ENCODE assay signal across 8 mouse cellular contexts in genomic region chr4:152257070-152257469, GRCm38 (mm10). TPM values are rescaled to one million over a fixed set of nuclear protein-coding genes. Genes with fewer than 3 reads are reported as not detected.
A peak's percentile ranks its signal among the peaks of the same experiment; 100 is the strongest.
DNase-seq lines count a peak whose midpoint lies in the region; ATAC-seq and TF ChIP-seq lines count a peak whose summit lies in the region.

No protein-coding gene starts in this region.

- WGBS in forebrain, embryonic 15.5 days: 41% methylated on average over 6 of the region's 6 CpGs
- WGBS in forebrain, embryonic 10.5 days: 80% methylated on average over 6 of the region's 6 CpGs
- WGBS in bone marrow, adult 2 months: 49% methylated on average over 6 of the region's 6 CpGs
- 27% methylated on average over 6 of the region's 6 CpGs for WGBS in lung, embryonic 15.5 days
- 28% methylated on average over 6 of the region's 6 CpGs for WGBS in stomach, postnatal 0 days
- WGBS in midbrain, embryonic 13.5 days: 74% methylated on average over 6 of the region's 6 CpGs

- no peak overlapping the region for H3K9ac ChIP-seq in forebrain, embryonic 15.5 days (replicated peaks)
- no peak overlapping the region for H3K9ac ChIP-seq in lung, embryonic 15.5 days
- H3K9ac ChIP-seq in stomach, postnatal 0 days (ENCODE audit: low read length): no peak overlapping the region
- no peak overlapping the region for H3K9ac ChIP-seq in midbrain, embryonic 13.5 days (replicated peaks)

- TF ChIP-seq POLR2A in bone marrow, adult 2 months (IDR thresholded peaks at IDR 0.05; ENCODE audit: borderline replicate concordance, control insufficient read depth, low read depth, low read length): no peak

- no peaks in the 10 kb centered on the region for H3K9me3 ChIP-seq in forebrain, embryonic 15.5 days
- no peaks in the 10 kb centered on the region for H3K9me3 ChIP-seq in forebrain, embryonic 10.5 days
- H3K9me3 ChIP-seq in lung, embryonic 15.5 days: no peaks in the 10 kb centered on the region
- H3K9me3 ChIP-seq in stomach, postnatal 0 days (ENCODE audit: control insufficient read depth, low read length): no peaks in the 10 kb centered on the region
- no peaks in the 10 kb centered on the region for H3K9me3 ChIP-seq in midbrain, embryonic 13.5 days

- TF ChIP-seq CTCF in bone marrow, adult 2 months (IDR thresholded peaks at IDR 0.05; ENCODE audit: control insufficient read depth, insufficient read depth, low read length): no peak
- TF ChIP-seq CTCF in stomach, postnatal 0 days (IDR thresholded peaks at IDR 0.05; ENCODE audit: low read depth): no peak

- no peak overlapping the region for H3K4me3 ChIP-seq in forebrain, embryonic 15.5 days
- no peak overlapping the region for H3K4me3 ChIP-seq in forebrain, embryonic 10.5 days
- no peak overlapping the region for H3K4me3 ChIP-seq in bone marrow, adult 2 months (replicated peaks; ENCODE audit: control insufficient read depth, low read depth, low read length)
- no peak overlapping the region for H3K4me3 ChIP-seq in lung, embryonic 15.5 days
- no peak overlapping the region for H3K4me3 ChIP-seq in stomach, postnatal 0 days (ENCODE audit: low read depth, low read length)
- H3K4me3 ChIP-seq in midbrain, embryonic 13.5 days (replicated peaks): no peak overlapping the region

- no peaks in the 10 kb centered on the region for H3K36me3 ChIP-seq in forebrain, embryonic 15.5 days
- H3K36me3 ChIP-seq in forebrain, embryonic 10.5 days (replicated peaks): peaks cover 27% of the 10 kb centered on the region
- H3K36me3 ChIP-seq in lung, embryonic 15.5 days: no peaks in the 10 kb centered on the region
- H3K36me3 ChIP-seq in stomach, postnatal 0 days (ENCODE audit: control insufficient read depth, insufficient read depth, low read length): no peaks in the 10 kb centered on the region; the same call in 1 of the 2 replicates
- peaks cover 36% of the 10 kb centered on the region for H3K36me3 ChIP-seq in midbrain, embryonic 13.5 days

- peaks cover 16% of the 10 kb centered on the region for H3K4me1 ChIP-seq in forebrain, embryonic 15.5 days
- peaks cover 18% of the 10 kb centered on the region for H3K4me1 ChIP-seq in forebrain, embryonic 10.5 days
- no peaks in the 10 kb centered on the region for H3K4me1 ChIP-seq in bone marrow, adult 2 months (ENCODE audit: control insufficient read depth, insufficient read depth, low read length)
- peaks cover 21% of the 10 kb centered on the region; the same call in 1 of the 2 replicates for H3K4me1 ChIP-seq in lung, embryonic 15.5 days
- no peaks in the 10 kb centered on the region for H3K4me1 ChIP-seq in stomach, postnatal 0 days (replicated peaks; ENCODE audit: control insufficient read depth, insufficient read depth)
- peaks cover 4% of the 10 kb centered on the region; the same call in 1 of the 2 replicates for H3K4me1 ChIP-seq in midbrain, embryonic 13.5 days (replicated peaks)

- H3K27ac ChIP-seq in forebrain, embryonic 15.5 days (replicated peaks): no peak overlapping the region
- H3K27ac ChIP-seq in forebrain, embryonic 10.5 days: no peak overlapping the region
- H3K27ac ChIP-seq in bone marrow, adult 2 months (ENCODE audit: control insufficient read depth, insufficient read depth, low read depth, low read length, poor library complexity): peak overlapping the region; percentile 1; the same call in 1 of the 2 replicates
- H3K27ac ChIP-seq in lung, embryonic 15.5 days: peak overlapping the region; percentile 43
- H3K27ac ChIP-seq in stomach, postnatal 0 days (replicated peaks): no peak overlapping the region
- H3K27ac ChIP-seq in midbrain, embryonic 13.5 days: no peak overlapping the region

- H3K4me2 ChIP-seq in forebrain, embryonic 15.5 days (replicated peaks): no peak overlapping the region
- H3K4me2 ChIP-seq in lung, embryonic 15.5 days: no peak overlapping the region
- H3K4me2 ChIP-seq in stomach, postnatal 0 days (replicated peaks; ENCODE audit: low read depth): no peak overlapping the region
- H3K4me2 ChIP-seq in midbrain, embryonic 13.5 days (replicated peaks): no peak overlapping the region

- H3K27me3 ChIP-seq in forebrain, embryonic 15.5 days: no peaks in the 10 kb centered on the region
- no peaks in the 10 kb centered on the region for H3K27me3 ChIP-seq in forebrain, embryonic 10.5 days (ENCODE audit: poor library complexity, severe bottlenecking)
- no peaks in the 10 kb centered on the region for H3K27me3 ChIP-seq in lung, embryonic 15.5 days
- no peaks in the 10 kb centered on the region for H3K27me3 ChIP-seq in stomach, postnatal 0 days (ENCODE audit: control insufficient read depth, insufficient read depth, low read length)
- H3K27me3 ChIP-seq in midbrain, embryonic 13.5 days: no peaks in the 10 kb centered on the region

- TF ChIP-seq EP300 in stomach, postnatal 0 days (optimal IDR thresholded peaks at IDR 0.05): no peak

- no peak for DNase-seq in forebrain, embryonic 10.5 days (ENCODE audit: extremely low spot score, low spot score)
- DNase-seq in frontal cortex, postnatal 14 days (ENCODE audit: low spot score in 2 of 2): peak; percentile 61 to 64
- peak; percentile 86 for DNase-seq in heart, postnatal 4 days
- DNase-seq in stomach, postnatal 0 days (ENCODE audit: low spot score): no peak

- ATAC-seq in forebrain, embryonic 15.5 days (replicated peaks): peak; percentile 57
- peak; percentile 64; the same call in 1 of the 2 replicates for ATAC-seq in lung, embryonic 15.5 days (ENCODE audit: borderline replicate concordance, extremely low read depth, low FRiP score, low TSS enrichment)
- ATAC-seq in stomach, postnatal 0 days (ENCODE audit: low FRiP score, low TSS enrichment): peak; percentile 30; the same call in 1 of the 2 replicates
- ATAC-seq in midbrain, embryonic 13.5 days: no peak

RNA-seq across cellular contexts. Expression of gene Gpr153, which starts 17.0 kb away (rescaled TPM):
- 5.7 and 6.3 TPM in 2 replicates for polyA plus RNA-seq in forebrain, embryonic 15.5 days (2015; fragmentation: Nextera tagmentation; extraction: Ambion mirVana)
- 2.5 and 3.0 TPM in 2 replicates for polyA plus RNA-seq in forebrain, embryonic 10.5 days (2016; fragmentation: Nextera tagmentation; extraction: Ambion mirVana)
- 1.4 and 4.1 TPM in 2 replicates for polyA plus RNA-seq in bone marrow, adult 2 months (2011; ENCODE audit: insufficient read depth, insufficient read length, low replicate concordance, missing spikeins)
- 10 to 100 TPM; 30.1 to 30.6 TPM for total RNA-seq in heart, postnatal 4 days (2021)
- 14.9 and 15.2 TPM in 2 replicates for polyA plus RNA-seq in lung, embryonic 15.5 days (2015; fragmentation: Nextera tagmentation; extraction: Ambion mirVana)
- polyA plus RNA-seq in stomach, postnatal 0 days (2015; fragmentation: Nextera tagmentation; extraction: Ambion mirVana): 6.9 and 8.4 TPM in 2 replicates
- polyA plus RNA-seq in midbrain, embryonic 13.5 days (2015; fragmentation: Nextera tagmentation; extraction: Ambion mirVana): 6.0 and 8.1 TPM in 2 replicates

RNA-seq across cellular contexts. Expression of gene Hes3, which starts 34.4 kb away (rescaled TPM):
- polyA plus RNA-seq in forebrain, embryonic 15.5 days (2015; fragmentation: Nextera tagmentation; extraction: Ambion mirVana): 0.09 and 0.13 TPM in 2 replicates
- 0.38 and 0.92 TPM in 2 replicates for polyA plus RNA-seq in forebrain, embryonic 10.5 days (2016; fragmentation: Nextera tagmentation; extraction: Ambion mirVana)
- polyA plus RNA-seq in bone marrow, adult 2 months (2011; ENCODE audit: insufficient read depth, insufficient read length, low replicate concordance, missing spikeins): not detected in 2 replicates
- not detected for total RNA-seq in heart, postnatal 4 days (2021)
- not detected in 2 replicates for polyA plus RNA-seq in lung, embryonic 15.5 days (2015; fragmentation: Nextera tagmentation; extraction: Ambion mirVana)
- not detected in 2 replicates for polyA plus RNA-seq in stomach, postnatal 0 days (2015; fragmentation: Nextera tagmentation; extraction: Ambion mirVana)
- 1.4 and 2.5 TPM in 2 replicates for polyA plus RNA-seq in midbrain, embryonic 13.5 days (2015; fragmentation: Nextera tagmentation; extraction: Ambion mirVana)

RNA-seq across cellular contexts. Expression of gene Icmt, which starts 40.0 kb away (rescaled TPM):
- polyA plus RNA-seq in forebrain, embryonic 15.5 days (2015; fragmentation: Nextera tagmentation; extraction: Ambion mirVana): 17.6 and 18.6 TPM in 2 replicates
- 23.3 and 26.1 TPM in 2 replicates for polyA plus RNA-seq in forebrain, embryonic 10.5 days (2016; fragmentation: Nextera tagmentation; extraction: Ambion mirVana)
- polyA plus RNA-seq in bone marrow, adult 2 months (2011; ENCODE audit: insufficient read depth, insufficient read length, low replicate concordance, missing spikeins): 5.0 and 7.8 TPM in 2 replicates
- total RNA-seq in heart, postnatal 4 days (2021): 10 to 100 TPM; 32.1 to 33.3 TPM
- polyA plus RNA-seq in lung, embryonic 15.5 days (2015; fragmentation: Nextera tagmentation; extraction: Ambion mirVana): 25.2 and 26.0 TPM in 2 replicates
- polyA plus RNA-seq in stomach, postnatal 0 days (2015; fragmentation: Nextera tagmentation; extraction: Ambion mirVana): 9.6 and 10.2 TPM in 2 replicates
- polyA plus RNA-seq in midbrain, embryonic 13.5 days (2015; fragmentation: Nextera tagmentation; extraction: Ambion mirVana): 18.1 and 19.0 TPM in 2 replicates

Comparison
In these comparisons a context has a peak if more than half of its experiments do, and no peak if none do; other contexts are left out.
1. H3K27ac ChIP-seq: peak in bone marrow, adult 2 months (single experiment) and lung, embryonic 15.5 days (single experiment); none in forebrain, embryonic 15.5 days (single experiment), forebrain, embryonic 10.5 days (single experiment), stomach, postnatal 0 days (single experiment) and midbrain, embryonic 13.5 days (single experiment).
2. DNase-seq: peak in frontal cortex, postnatal 14 days (2 of 2) and heart, postnatal 4 days (single experiment); none in forebrain, embryonic 10.5 days (single experiment) and stomach, postnatal 0 days (single experiment).